In the genomic region with DNA sequence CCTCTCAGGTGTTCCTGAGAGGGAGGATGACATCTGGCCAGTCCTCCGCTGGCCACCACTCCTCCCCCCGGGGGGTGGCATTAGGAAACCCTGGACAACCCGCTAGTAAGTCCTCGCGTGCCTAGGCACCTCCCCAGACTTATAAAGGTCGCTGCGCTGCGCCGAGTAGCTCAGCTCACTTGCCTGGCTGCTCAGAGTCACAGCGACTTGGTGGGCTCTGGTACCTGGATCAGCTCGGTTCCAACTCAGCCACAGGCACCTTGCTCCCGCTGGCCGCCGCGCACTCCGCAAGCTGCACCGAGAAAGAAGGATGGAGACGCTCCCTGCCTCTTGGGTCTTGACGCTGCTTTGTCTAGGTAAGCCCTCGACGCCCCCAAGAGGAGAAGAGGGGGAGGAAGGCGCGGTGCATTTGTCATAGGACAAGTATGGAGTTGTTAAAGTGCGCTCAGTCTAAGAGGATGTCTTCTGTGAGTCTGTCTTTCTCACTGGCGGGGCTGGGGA, we compare ENCODE assay signal across 8 mouse cellular contexts. TPM values are rescaled to one million over a fixed set of nuclear protein-coding genes. Genes with fewer than 3 reads are reported as not detected.
DNase-seq lines count a peak whose midpoint lies in the region; ATAC-seq and TF ChIP-seq lines count a peak whose summit lies in the region.

A gene (plus strand): TSS at position 173 of the 501 bp plus-strand sequence.

- H3K4me3 ChIP-seq in lung, embryonic 14.5 days (ENCODE audit: low read depth, low read length) = peak within 1 kb of the TSS; percentile 28
- peak within 1 kb of the TSS; percentile 54 for H3K4me3 ChIP-seq in hindbrain, embryonic 10.5 days
- H3K4me3 ChIP-seq in cerebellum, adult 2 months (replicated peaks; ENCODE audit: insufficient read depth, low read depth, low read length) = no peak within 1 kb of the TSS

- H3K4me2 ChIP-seq in lung, embryonic 14.5 days = peak within 1 kb of the TSS; percentile 64

- H3K4me1 ChIP-seq in lung, embryonic 14.5 days (ENCODE audit: insufficient read depth) = no peaks in the 10 kb centered on the region
- peaks cover 8% of the 10 kb centered on the region for H3K4me1 ChIP-seq in hindbrain, embryonic 10.5 days (replicated peaks)
- no peaks in the 10 kb centered on the region for H3K4me1 ChIP-seq in cerebellum, adult 2 months (ENCODE audit: control insufficient read depth, insufficient read depth, low read length)

- no peaks in the 10 kb centered on the region for H3K9me3 ChIP-seq in lung, embryonic 14.5 days (ENCODE audit: low read depth, low read length)
- no peaks in the 10 kb centered on the region for H3K9me3 ChIP-seq in hindbrain, embryonic 10.5 days

- no peak within 1 kb of the TSS for H3K27ac ChIP-seq in lung, embryonic 14.5 days (ENCODE audit: low read depth)
- H3K27ac ChIP-seq in hindbrain, embryonic 10.5 days = peak within 1 kb of the TSS; percentile 66; the same call in 1 of the 2 replicates
- H3K27ac ChIP-seq in cerebellum, adult 2 months (ENCODE audit: insufficient read depth, low read length) = no peak within 1 kb of the TSS

- DNase-seq in lung, embryonic 14.5 days = peak; percentile 53
- DNase-seq in lung, postnatal 25 days (ENCODE audit: low spot score) = no peak
- DNase-seq in embryo, embryonic 11.5 days (ENCODE audit: low read depth, low spot score) = peak; percentile 11
- peak; percentile 44 for DNase-seq in hindbrain, embryonic 10.5 days (ENCODE audit: low spot score)
- DNase-seq in lung, postnatal 10 days = peak; percentile 30
- peak; percentile 18 for DNase-seq in urinary bladder, postnatal 25 days (ENCODE audit: low spot score)
- no peak for DNase-seq in layer of hippocampus, adult 18-20 months (ENCODE audit: low spot score in 2 of 2)
- DNase-seq in cerebellum, adult 2 months = no peak

- H3K36me3 ChIP-seq in lung, embryonic 14.5 days (ENCODE audit: insufficient read depth) = no peaks in the 10 kb centered on the region
- H3K36me3 ChIP-seq in hindbrain, embryonic 10.5 days = no peaks in the 10 kb centered on the region

- WGBS in lung, embryonic 14.5 days = 1% methylated on average over 25 of the region's 25 CpGs
- 2% methylated on average over 25 of the region's 25 CpGs for WGBS in hindbrain, embryonic 10.5 days
- 1% methylated on average over 25 of the region's 25 CpGs for WGBS in cerebellum, adult 2 months

- H3K9ac ChIP-seq in lung, embryonic 14.5 days = no peak within 1 kb of the TSS

- TF ChIP-seq CTCF in lung, embryonic 14.5 days (IDR thresholded peaks at IDR 0.05; ENCODE audit: low read depth) = peak; percentile 29
- no peak for TF ChIP-seq CTCF in cerebellum, adult 2 months (IDR thresholded peaks at IDR 0.05; ENCODE audit: borderline replicate concordance, insufficient read depth, low read depth, low read length)

- no peak for TF ChIP-seq POLR2A in cerebellum, adult 2 months (IDR thresholded peaks at IDR 0.05; ENCODE audit: borderline replicate concordance, insufficient read depth, low read length)

- 0 out of 2 replicates have a peak, but pooled peaks cover 12% of the 10 kb centered on the region for H3K27me3 ChIP-seq in lung, embryonic 14.5 days (ENCODE audit: insufficient read depth, low read length)
- H3K27me3 ChIP-seq in hindbrain, embryonic 10.5 days (ENCODE audit: insufficient read depth, poor library complexity, severe bottlenecking) = peaks cover 28% of the 10 kb centered on the region
- H3K27me3 ChIP-seq in cerebellum, adult 2 months (ENCODE audit: control insufficient read depth, insufficient read depth, low read length) = no peaks in the 10 kb centered on the region

- peak; percentile 79 for ATAC-seq in lung, embryonic 14.5 days (ENCODE audit: insufficient read depth)

RNA-seq across cellular contexts. Expression of the gene that starts here (rescaled TPM):
- polyA plus RNA-seq in lung, embryonic 14.5 days (2014; fragmentation: Nextera tagmentation; extraction: Ambion mirVana) = 0.13 and 0.14 TPM in 2 replicates
- polyA plus RNA-seq in hindbrain, embryonic 10.5 days (2016; fragmentation: Nextera tagmentation; extraction: Ambion mirVana) = not detected in 2 replicates
- total RNA-seq in layer of hippocampus, adult 18-20 months (2021) = not detected
- not detected in 2 replicates for polyA plus RNA-seq in cerebellum, adult 2 months (2012; rRNA removed)

Comparison
In these comparisons a context has a peak if more than half of its experiments do, and no peak if none do; other contexts are left out.
1. DNase-seq: peak in embryo, embryonic 11.5 days (single experiment), lung, postnatal 10 days (single experiment) and urinary bladder, postnatal 25 days (single experiment); none in lung, postnatal 25 days (single experiment), layer of hippocampus, adult 18-20 months (0 of 2) and cerebellum, adult 2 months (0 of 2).
2. Peak in DNase-seq, ATAC-seq, H3K4me3 ChIP-seq and H3K4me2 ChIP-seq in lung, embryonic 14.5 days; RNA of the gene not detected or under 1 TPM.
3. Peak in DNase-seq, H3K4me3 ChIP-seq and H3K27ac ChIP-seq in hindbrain, embryonic 10.5 days; RNA of the gene not detected or under 1 TPM.